Mouse (Mus musculus) Muller cell, postnatal 12 days (primary cell): ENCODE results near the gene Mbtd1.
"Not testable (repeated sequence)": the region's sequence is repeated elsewhere in the genome, so short reads cannot be mapped to it uniquely, and the experiment has no call there.

Experiments used
- DNase-seq: peaks from one replicate; pipeline ENCODE4 v3.0.0-alpha.2; 2015; ENCODE audit errors: inconsistent ontology term

The Mbtd1 gene

DNA sequence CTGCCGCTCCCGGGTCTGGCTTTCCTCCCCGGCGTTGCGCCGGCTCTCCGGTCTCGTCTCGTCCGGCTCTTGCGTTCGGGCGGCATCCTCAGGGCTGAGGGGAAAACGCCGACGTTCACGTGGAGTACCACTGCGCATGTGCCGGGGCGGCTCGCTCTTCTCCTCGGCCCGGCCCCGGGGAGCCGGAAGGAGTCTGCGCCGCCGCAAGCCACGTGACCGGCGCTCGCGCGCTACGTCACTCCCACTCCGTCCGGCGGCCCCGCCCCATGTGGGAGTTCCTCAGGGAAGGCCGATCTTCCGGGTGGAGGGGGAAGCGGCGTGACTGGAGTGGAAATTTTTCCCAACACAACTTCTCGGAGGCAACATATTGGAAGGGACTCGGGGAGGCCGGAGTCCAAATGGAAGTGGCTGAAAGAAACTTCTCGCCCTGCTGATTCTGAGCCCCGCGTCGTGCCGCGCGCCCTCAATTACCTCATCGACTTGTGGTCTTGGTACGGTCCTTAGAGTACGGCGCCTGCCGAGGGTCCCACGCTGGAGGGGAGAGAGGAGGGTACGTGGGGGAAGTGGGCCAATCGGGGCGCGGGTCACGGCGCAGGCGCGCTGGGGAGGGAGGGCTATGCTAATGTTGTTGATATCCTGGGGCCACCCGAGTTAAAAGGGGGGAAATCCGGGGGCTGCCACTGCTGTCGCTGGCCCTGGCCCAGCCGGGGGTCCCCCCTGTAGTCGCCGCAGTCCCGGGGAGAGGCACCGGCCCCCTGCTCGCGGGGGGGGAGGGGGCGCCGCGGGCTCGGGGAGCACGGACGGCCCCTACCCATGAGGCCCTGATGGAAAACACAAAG lies at the start of gene Mbtd1, which contains the start of gene Utp18:
Gene Mbtd1 (plus strand): TSS at position 281 of the 839 bp plus-strand sequence.
Gene Utp18 (minus strand): TSS at position 195 of the 839 bp plus-strand sequence.
- peak; percentile 99 for DNase-seq

DNA sequence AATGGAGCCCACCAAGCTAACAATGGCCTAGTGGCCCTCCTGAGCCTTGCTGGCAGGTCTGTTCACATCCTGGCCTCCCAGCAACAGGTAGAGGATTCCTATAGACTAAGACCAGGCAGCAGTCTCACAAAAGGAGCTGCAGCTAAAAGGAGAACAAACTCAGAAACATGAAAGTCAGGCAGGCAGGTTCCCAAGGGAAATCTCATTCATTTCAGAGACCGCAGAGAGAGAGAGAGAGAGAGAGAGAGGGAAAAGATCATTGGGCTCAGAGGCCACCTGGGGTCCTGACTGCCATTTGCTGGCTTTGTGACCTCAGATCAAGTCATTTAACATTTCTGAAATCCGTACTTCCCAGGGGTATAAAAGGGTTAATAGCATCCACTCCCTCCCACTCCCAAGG lies 38.3 kb upstream of the Mbtd1 start:
- no peak for DNase-seq

DNA sequence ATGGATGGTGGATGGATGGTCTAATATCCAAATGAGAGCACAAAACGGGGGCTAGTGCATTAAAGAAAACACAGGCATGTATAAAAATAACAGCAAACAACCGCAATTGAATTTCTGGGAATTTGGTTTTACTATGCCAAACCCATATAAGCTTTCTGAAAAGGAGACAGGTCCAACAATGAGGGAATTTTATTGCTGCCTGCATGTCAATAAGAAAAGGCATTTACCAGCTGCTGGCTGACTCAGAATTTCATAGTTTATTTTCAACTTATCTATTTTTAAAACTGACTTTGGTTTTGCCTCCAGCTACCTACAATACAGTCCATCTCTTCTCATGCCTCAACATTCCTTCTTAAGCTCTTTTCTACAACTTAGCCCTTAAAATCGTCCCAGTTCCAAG lies 33.1 kb upstream of the Mbtd1 start:
- DNase-seq: no peak

DNA sequence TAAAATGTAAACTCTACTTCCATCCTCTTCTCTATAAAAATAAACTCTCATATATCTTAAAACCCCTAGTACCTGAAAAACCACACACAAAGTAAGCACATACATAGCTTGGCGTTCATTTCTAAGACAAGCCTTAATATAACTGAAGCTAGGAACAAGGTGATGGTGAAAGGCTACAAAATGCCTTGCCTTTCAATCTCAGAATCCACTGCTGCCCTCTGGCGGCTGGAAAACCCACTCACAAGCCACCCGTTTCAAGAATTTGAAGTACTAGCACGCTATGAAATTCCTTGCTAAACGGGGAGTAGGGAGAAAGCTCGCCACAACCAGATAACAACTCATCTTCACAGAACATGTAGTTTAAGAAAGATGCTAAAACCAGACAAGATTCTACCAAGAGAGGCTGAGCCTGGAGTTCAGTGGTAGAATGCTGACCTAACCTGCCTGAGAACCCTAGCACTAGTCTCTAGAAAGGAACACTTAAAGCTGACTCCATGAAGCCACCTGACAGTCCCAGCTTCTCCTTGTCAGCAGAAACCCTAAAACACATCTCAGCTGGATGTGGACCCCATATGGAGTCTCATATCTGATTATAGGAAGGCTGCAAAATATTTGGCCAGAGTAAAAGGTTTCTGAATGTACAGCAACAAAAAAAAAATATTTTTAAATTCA lies 29.2 kb upstream of the Mbtd1 start:
- peak; percentile 46 for DNase-seq

DNA sequence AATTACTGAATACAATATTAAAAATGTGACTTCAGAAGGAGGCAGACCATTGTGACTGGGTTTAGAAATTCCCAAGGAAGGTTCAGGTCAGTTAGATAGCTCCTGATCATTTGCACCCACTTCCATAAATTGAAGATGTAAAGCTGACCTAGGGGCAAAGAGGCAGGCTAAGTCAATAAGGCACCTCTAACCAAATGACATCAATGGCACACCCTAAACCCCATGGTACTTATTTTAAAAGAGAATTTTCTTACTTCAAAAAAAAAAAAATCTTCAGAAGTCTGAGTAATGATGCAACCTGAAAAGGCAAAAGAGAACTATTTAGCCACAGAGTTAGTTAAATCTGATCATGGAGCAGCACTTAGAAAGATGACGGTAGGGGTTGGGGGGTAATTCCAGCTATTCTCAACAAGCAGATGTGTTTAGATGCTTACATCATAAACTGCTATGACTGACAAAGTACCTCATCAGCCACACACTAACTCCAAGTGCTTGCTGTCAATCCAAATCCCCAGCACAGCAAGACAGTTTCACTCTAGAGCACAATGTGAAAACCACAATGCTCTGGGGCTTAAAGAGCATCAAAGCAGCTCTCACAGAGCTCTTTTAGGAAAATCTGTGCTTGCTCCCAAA lies 25.0 kb upstream of the Mbtd1 start:
- no peak for DNase-seq

DNA sequence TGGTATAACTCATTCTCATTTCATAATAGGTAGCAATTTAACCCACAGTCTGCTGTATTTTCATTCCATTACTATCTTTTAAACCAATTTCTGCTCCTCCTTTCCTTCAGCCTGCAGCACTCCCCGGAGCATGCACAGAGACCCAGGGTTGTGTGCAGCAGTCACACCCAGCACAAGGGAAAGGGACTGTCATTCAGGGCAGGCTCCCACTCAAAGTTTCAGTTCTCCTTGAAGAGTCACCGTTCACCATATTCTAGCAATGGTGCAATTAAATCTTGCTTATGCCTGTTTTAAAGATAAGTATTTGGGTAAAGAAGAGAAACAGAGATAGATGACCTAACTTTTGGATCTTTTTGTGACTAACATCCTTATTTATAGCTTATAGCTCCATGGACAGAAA lies 24.5 kb upstream of the Mbtd1 start:
- DNase-seq: no peak

DNA sequence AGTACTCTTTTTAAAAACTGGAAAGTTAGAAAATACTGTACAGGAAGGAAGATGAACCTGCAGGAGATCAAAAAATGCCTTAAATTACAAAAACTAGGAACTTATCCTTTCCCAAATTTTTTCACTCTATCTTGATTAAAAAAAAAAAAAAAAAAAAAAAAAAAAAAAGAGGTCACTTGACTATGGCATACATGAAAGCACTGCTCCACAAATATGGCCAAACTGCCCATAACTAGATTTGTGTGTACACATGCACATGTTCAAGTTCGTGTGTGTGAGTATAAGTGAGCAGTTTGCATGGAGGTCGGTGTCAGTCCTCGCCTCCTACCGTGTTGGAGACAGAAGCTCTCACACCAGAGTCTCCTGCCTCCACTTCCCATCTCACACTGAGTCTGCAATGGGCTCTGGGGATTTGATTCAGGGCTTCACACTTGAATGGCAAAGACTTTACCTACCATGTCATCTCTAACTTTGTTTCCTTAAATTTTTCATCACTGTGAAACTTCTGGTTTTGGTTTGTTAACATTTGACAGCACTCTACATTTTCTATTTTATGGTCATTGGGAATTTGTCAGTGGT lies 23.5 kb upstream of the Mbtd1 start:
- DNase-seq: no peak

DNA sequence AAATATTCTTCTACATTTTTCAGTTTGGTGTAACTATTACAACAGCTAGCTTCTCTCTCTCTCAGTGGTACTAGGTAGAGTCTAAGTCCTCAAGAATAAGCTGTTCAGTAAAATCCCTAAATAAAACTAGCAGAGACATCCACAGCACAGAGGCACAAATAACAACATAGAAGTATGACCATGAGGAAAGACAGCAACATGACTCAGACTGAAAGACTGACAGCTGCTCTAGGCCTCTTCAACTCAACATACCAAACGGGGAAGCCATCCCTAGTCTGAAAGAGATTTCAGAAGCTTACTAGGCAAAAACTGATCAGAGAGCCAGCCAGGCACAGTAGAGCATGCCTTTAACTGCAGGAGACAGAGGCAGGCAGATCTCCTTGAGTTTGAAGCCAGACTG lies 23.0 kb upstream of the Mbtd1 start:
- no peak for DNase-seq

DNA sequence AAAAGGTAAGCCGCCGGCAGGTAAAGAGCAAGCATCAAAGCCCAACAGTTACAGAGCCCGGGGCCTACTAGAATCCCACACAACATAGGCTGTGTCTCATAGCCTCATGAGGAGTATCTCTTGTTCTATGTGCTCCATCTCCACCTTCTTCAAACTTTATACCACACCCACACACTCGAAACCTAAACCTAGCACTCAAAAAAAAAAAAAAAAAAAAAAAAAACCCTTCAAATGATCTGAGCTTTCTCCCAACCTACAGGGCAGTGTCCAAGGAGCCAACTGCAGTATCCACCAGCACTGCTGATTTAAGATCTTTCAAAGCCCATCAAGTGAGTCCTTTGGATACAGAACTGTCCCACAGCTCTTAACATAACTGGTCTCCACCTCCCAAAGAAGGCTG lies 1.6 kb upstream of the Mbtd1 start:
- no peak for DNase-seq

DNA sequence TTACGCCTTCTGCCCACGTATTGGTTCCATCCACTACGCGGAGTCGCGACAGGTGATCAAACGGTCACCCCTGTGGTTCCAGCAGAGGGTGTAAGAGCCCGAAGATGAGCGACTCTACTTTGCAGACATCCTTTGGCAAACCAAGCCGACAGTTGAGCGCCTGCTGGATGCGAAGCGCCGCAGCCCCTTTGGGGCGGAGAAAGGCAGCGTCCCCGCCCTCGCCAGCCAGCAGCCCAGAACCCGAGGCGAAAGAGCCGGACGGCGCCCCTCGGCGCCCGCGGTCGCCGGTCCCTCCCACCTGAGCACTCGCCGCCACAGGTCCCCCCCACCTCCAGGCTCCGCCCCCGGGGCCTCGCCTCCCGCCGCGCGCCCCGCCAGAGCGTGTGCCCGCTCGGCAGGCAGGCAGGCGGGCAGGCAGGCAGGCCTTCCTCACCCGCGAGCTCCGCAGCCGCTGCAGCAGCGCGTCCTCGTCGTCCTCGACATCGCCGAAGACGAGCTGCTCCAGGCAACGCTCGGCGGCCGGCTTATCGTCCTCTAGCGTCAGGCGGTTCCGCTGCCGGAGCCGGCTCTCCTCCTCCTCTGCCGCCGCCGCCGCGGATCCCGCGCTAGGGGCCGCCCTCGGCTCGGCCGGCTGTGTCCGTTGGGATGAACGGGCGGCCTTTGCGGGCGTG lies 616 bp upstream of the Mbtd1 start:
- DNase-seq: peak; percentile 87

DNA sequence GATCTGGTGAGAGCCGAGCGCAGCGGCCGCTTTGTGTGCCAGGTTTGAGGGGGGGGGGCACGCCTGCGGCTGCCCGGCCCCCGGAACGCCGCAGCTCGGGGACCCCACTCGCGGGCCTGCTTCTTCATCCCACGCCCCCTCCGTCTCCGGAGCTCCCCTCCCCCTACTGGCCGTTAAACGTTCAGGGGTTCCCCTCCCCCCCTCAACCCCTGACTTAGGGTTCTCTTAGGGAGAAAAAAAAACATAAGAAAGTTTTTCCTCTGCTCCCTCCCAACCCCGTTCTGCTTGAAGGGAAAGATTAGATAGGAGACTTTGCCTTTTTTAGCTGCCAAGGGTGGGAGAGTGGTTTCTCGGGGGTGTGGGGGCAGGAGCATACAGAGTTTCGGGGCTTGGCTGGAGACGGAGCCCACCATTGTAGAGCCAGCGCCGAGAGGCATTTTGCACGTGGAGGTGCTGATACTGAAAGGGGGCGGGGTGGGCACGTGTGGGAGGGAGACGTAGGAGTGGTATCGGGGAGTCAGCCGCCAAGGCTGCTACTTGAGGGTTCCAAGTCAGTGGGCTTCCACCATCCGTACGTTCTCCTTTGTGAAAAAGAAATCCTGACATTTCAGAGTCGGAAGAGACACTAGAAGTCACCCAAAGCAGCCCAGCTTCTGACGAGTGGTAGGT lies 893 bp downstream of the Mbtd1 start:
- peak; percentile 32 for DNase-seq

DNA sequence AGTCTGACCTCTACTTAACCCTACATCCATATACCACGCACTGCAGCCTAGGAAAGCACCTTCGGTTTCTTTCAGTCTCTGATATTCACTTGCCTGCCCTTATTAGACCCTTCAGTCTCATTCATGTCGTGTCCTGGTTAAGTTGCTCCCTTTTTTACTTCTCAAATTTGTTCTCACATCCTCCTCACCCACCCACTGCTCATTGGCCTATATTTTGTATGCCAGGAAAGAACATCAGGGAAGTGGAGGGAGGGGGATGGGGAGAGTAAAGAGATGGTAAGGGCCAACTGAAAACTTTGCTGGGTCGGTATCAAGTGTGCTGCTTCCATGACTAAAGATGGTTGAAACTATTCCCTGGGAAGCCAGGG lies 1.4 kb downstream of the Mbtd1 start:
- DNase-seq: no peak

DNA sequence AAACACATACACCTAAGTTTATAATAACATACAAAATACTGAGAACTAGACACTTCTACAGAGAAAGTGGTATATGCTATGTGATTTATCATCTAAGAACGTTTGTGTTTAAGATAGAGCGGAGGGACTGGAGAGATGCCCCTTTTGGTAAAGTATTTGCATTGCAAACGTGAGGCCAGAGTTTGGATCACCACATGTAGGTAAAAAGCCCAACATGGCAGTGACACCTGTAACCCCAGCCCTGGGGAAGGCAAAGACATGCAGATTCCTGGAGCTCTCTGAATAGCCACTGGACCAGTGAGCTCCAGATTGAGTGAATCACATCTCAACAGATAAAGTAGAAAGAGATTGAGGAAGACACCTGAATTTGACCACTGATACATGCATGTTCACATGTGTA lies 12.1 kb downstream of the Mbtd1 start:
- no peak for DNase-seq

DNA sequence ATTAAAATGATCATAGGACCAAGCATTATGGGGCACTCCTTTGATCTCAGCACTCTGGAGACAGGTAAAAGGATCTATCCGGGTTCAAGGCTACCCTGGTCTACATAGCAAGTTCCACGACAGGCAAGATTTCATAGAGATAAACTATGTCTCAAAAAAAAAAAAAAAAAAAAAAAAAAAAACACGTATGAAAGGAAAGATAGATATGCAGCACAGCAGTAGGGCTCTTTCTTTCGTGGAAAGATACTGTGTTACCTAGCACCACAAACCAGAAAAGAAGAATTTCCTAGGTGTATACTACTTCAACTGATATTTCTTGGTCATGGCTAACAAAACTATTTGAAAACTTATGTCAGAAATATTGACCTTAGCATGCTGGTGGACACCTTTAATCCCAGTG lies 21.2 kb downstream of the Mbtd1 start:
- no peak for DNase-seq

DNA sequence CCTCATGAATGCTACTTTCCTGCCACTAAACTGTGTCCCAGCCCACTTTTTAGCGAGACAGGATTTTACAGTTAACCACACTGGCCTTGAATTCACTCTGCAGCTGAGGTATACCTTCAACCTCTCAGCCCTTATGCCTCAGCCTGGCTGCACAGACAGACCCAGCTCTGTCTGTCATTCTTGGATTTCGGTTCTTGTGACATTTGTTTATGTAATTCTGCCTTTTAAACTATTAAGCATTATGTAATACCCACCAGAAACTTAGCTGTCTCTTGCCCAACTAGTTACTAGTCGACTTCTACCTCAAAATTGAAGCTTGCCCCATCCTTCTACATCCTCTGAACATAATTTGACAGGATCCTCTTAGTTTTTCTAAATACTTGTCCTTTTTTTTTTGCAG lies 22.2 kb downstream of the Mbtd1 start:
- no peak for DNase-seq

DNA sequence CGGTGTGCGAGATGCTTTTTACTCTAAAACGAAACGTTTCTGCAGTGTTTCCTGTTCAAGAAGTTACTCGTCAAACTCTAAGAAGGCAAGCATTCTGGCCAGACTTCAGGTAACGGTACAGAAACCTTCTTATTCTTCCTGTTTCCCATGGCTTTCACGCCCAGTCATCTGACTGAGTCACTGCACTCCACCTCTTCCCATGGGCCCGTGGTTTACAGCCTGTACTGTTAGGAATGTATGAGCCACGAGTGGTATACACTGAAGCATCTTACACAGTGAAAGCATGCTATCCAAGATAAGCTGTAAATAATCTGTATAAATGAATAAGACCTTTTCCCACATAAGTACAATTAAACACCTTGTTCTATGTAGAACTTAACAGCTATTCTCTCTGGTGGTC lies 23.2 kb downstream of the Mbtd1 start:
- peak; percentile 24 for DNase-seq

DNA sequence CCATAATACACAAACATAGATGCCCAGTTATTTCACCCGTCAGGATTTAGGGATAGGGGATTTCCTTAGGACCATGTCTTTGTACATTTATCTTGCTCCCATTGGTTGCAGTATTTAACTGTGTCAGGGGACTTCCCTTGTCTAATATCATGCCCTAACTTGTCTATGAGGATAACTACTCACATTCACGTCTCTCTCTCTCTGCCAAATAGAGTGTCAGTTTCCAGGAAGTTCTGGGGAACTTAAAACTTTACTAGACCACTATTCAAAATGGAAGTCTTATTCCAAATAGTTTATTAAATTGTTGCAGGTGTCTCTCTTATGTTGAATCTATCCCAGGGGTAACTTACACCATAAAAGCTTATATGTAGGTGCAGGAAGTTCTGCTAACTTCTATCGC lies 26.0 kb downstream of the Mbtd1 start:
- DNase-seq: no peak

DNA sequence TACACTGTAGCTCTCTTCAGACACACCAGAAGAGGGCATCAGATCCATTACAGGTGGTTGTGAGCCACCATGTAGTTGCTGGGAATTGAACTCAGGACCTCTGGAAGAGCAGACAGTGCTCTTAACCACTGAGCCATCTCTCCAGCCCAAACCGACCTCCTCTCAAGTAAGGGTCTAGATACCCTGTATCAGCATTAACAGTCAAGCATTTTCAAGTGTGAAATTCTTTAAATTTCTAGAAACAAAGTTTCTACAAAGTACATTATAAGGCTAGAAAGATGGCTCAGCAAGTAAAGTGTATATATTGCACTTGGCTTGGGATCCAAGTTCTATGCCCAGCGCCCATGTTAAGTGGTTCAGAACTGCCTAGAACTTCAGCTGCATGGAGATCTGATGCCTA lies 29.4 kb downstream of the Mbtd1 start:
- DNase-seq: not testable (repeated sequence)

DNA sequence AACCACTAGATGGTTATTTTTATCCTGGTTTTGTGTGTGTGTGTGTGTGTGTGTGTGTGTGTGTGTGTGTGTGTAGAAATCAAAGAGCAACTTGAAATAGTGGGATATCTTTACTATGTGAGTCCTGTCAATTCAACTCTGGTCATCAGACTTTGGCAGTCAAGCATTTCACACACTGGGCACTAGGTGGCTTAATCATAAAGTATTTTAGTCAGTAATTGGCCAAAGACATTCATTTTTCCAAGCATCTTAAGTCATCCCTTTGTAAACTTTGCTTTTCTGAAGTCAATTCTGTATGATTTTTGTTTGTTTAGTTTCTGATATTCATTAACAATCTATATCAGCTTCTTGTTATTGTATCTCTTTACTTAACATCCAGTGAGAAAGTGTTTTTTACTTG lies 43.5 kb downstream of the Mbtd1 start:
- DNase-seq: no peak

DNA sequence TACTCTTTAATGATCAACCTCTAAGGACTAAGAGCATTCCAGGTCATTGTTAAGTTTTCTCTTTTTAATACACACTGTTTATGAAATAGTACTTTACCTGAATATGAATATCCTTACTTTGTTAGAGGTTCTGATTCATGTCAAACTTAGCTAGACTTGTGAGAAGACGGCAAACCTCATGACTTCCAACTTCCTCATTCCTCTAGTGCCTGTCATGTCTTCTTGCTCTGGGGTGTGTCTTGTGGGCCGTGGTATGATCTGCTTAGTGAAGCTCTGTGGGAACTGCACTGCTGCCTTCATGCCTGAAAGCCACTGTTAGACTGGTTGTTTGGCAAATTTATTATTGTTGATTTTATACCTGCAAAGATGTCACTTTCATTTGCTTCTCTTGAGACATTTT lies 55.3 kb downstream of the Mbtd1 start:
- peak; percentile 27 for DNase-seq

DNA sequence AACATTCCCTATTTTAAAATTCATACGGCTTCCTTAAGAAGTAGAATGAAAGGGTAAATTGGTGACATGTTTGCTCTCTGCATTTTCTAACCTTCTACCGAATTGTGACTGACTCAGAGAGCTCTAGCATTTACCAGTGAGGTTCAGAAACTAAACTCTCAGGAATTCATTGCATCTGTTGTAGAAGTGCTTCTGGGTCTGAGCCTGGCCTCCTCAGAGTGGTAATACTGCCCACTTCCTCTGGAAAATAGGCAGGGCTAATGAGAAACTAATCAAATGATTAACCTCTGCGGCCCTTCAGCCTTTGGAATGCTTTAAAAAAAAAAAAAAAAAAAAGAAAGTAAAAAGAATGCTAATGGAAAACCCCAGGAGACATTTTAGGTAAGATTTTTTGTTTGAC lies 59.3 kb downstream of the Mbtd1 start:
- DNase-seq: peak; percentile 55
